Mouse (Mus musculus) cerebellum, postnatal 4 days (tissue): ENCODE measurements at regions not wholly inside any gene's neighbourhood (a gene's known extent, or its start where the extent isn't known, plus 50 kb on each side); places are given as distances from the start of the nearest gene placed in this dataset.
"Not testable (repeated sequence)": the region's sequence is repeated elsewhere in the genome, so short reads cannot be mapped to it uniquely, and the experiment has no call there.

Experiments used
- DNase-seq, 2 experiments: peaks; one replicate each; pipeline ENCODE4 v3.0.0; 2022; ENCODE audit warnings: low spot score in 2 of 2, mixed read lengths in 1 of 2

- DNase-seq = peak; percentile 58 to 71
Measured at GRCm38 (mm10) chr16:31508981-31509380, 86.9 kb downstream of the Bdh1 start.

DNA sequence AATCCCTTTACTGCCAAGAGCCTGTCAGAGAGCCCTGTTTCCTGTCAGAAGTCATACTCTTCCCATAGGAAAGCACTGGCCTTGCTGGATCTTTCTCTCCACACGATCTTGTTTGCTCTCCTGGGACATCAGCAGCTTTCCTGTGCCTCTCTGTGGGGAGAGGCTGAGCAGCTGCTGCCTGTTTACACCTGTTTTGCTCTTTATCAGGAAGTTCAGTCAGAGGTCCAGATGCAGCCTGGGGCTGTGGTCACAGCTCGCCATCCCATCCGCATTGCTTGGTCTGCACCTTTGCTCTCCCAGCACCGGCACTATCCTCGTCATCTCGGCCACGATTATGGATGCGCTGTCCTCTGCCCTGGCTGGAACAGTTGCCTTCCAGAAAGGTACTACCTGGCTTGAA lies 88.0 kb downstream of the Bdh1 start:
- no peak for DNase-seq

GRCm38 (mm10) chr16:31518816-31519215 lies 96.7 kb downstream of the Bdh1 start:
- DNase-seq = no peak

DNA sequence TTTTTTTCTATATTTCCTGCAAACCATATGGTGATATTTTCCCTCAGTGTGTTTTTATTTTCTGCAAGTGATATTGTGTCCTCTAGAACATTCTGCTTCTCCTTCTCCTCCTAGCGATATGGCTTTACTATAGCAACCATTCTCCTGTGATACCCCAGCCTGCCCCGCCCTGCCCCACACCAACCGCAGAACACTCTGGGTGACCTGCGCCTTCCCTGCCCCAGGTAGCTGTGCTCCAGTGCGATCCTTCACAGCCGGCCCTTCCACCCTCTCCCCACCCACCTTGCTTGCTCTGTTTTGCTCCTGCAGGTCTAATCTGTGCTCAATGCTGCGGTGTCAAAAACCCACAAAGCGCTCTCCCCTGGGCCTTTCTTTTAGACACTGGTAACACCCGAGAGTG lies 98.0 kb downstream of the Bdh1 start:
- DNase-seq = no peak

GRCm38 (mm10) chr16:31521786-31522185 lies 99.7 kb downstream of the Bdh1 start:
- no peak for DNase-seq

DNA sequence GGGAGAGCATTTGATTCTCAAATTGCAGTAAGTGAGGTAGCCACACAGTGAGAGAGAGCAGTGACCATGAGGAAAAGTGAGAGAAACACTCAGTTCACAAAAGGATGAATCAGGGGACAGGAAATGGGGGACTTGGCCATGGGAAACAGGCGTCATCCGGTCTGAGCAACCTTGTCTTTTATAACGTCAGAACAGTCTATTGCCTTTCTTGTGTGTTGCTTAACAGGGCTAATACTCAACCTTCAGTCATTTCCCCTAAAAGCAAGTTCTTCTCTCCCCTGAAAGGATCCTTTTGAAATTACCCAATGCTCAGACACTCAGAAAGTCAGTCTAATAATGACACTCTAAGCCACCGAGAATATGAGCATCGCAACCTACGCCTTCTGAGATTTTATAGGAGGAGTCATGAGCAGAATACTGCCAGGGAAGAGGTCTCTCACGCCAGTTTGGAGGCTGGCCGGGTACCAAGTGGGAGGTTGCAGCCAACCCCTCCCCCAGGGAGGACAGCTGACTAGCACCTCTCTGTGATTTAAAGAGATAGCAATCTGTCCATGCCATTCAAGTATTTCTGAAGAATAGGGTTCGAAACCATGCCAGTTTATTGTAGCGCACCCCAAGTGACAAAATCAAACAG lies 104.7 kb downstream of the Bdh1 start:
- DNase-seq = peak in 1 of 2 experiments; percentile 78

DNA sequence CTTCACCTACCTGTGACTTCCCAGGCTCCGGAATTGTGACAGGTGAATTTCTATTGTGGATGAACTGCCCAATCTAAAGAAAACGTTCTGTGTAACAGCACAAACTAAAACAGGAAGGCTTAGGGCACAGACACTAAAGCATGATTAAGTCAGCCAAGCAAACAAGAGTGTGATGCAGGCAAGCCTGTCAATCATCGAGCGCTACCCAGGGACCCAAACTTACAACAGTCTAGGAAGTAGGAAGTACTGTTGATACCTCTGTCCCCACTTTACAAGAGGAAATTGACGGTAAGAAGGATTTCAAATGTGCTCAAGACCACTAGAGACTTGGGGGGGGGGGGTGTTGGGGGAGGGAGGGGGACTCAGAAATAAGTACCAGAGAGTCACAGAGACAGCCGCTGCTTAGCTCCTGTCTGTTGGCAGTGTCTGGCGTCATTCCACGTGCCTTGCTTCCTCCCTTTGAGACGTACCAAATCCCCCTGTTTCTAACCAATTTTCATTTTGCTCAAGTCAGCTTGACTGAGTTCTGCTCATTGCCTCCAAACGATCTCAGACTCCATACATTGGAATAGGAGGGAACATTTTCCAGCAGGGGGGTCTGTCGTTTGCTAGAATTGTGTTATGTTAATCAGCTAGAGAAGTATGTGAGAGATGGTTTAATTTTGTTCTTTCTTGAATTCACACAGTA lies 106.7 kb downstream of the Bdh1 start:
- DNase-seq = no peak

DNA sequence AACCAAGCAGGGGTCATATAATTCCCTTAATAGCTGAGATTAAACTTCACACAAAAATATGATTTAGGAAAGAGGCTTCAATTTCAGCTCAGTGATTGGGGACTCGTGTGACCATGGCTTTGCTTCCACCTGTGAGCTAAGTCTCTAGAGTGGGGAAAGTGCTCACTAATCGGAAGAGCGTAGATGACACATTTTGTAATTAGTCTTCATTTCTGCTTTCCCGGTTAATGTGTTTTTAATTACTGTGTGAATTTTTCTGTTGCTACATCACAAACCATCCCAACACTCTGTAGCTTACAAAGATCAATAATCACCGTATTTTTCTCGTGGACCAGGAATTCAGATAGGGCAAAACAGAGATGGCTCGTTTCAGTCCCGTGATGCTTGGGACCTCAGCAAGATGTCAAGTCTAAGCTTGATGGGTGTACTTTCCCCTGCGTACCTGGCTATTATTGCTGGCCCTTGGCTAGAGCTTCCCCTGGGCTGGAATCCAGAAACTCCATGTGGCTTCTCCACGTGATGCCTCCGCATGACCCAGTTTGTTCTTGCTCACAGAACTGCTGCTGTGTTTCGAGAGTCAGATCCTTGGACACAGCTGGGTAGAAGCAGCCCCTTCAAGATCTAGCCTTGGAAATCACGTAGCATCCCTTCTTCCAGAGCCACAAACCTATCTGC lies 107.3 kb downstream of the Bdh1 start:
- DNase-seq = no peak

GRCm38 (mm10) chr16:31530090-31530489 lies 108.0 kb downstream of the Bdh1 start:
- no peak for DNase-seq

DNA sequence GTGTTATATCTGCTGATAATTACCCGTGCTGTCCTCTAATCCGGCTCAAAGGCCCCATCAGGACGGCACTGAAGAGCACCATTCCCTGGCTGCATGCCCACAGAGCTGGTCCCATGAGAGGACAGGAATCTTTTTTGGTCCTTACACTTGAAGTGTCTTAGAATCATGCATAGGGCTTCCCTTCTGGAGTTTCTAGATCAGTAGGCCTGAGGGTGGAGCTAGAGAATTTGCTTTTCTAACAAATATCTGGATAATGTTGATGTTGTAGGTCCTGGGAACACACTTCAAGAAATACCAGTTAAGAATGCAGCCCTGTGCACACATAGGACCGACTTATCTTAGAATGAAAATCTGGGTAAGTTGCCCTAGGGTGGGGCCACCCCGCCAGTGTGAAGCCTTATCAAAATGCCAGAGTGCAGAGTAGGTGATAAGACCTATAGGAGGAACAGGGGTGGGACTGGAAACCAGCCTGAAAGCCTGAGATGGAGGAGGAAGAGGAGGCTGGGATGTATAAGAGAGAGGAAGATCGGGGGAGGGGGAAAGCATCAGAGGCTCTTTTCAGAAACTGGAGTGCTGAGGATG lies 111.2 kb downstream of the Bdh1 start:
- no peak for DNase-seq

DNA sequence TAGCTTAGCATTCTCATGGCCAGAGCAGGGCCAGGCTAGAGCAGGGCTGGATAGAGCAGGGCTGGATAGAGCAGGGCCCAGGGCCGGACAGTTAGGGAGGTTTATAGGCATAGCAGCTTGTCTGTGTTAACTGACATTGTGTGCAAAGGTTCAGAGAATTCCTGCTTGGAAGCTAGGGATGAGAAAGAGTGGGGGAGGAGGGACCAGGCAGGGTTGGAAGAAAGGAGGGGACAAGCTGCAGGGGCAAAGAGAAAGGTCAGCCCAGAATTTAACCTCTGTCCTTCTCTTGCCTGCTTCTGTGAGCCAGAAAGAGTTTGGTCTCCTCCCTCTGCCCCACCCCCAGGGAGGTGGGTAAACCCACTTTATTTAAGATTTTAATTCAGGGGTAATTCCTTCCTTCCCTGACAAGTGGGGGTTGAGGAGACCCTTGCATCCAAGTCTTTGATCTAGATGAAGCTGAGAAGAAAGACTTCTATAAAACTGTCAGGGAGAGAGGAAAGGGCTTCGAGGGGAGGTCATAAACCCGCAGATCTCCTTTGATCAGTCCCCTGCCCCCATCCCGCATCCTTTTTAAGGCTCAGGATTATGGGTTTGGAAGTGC lies 112.9 kb downstream of the Bdh1 start:
- DNase-seq = no peak

GRCm38 (mm10) chr16:31536328-31536727 lies 114.2 kb downstream of the Bdh1 start:
- no peak for DNase-seq

GRCm38 (mm10) chr16:31538606-31539005 lies 116.5 kb downstream of the Bdh1 start:
- no peak for DNase-seq

GRCm38 (mm10) chr16:31543499-31544170 lies 119.6 kb upstream of the Dlg1 start:
- DNase-seq = no peak

- no peak for DNase-seq
Measured at GRCm38 (mm10) chr16:31546062-31546827, 117.0 kb upstream of the Dlg1 start.

- DNase-seq = no peak
Measured at GRCm38 (mm10) chr16:31546828-31547224, 116.4 kb upstream of the Dlg1 start.

DNA sequence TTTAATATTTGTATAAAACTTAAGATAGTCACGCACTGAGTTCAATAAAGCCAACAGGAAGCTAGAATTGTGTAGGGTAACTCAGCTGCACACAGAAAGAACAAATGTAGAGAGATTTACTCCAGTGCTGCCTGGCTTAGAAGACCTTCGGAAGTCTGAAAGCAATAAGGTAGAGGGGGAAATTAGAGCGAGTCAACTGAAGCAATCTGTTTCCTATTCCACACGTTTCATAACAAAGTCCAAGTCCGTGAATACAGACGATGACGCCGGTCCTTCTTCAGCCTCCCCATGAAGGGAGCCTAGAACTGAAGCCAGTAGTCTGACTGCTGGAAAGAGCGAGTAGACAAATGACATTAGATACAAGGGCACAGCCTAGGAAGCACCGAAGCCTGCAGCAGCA lies 115.9 kb upstream of the Dlg1 start:
- DNase-seq = no peak

DNA sequence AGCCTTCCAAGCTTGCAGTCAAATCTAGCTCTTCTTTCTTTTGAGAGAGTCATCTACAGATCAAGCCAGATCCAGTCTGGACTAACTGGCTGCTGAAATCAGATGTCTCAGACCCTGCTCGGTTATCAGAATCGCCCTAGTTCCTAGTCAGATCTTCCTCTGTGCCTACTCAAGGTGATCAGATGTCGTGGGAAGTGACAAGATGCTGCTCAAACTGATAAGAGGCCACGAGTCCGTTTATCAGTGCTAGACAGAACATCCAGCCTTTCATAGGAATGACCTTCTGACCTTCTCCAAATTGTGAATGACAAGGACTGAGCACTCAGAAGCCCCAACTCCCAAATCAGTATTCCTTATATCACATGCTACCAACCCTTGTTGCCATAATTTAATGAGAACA lies 113.3 kb upstream of the Dlg1 start:
- DNase-seq = no peak

GRCm38 (mm10) chr16:31550539-31550938 lies 112.7 kb upstream of the Dlg1 start:
- DNase-seq = not testable (repeated sequence)

GRCm38 (mm10) chr16:31551416-31552151 lies 111.7 kb upstream of the Dlg1 start:
- no peak for DNase-seq
